Mouse (Mus musculus): ENCODE results near the gene Ftl1. TPM values are rescaled to one million over a fixed set of nuclear protein-coding genes. Genes with fewer than 3 reads are reported as not detected.

The Ftl1 gene
- polyA plus RNA-seq, 2 experiments = 1,503 to 4,726 TPM

DNA sequence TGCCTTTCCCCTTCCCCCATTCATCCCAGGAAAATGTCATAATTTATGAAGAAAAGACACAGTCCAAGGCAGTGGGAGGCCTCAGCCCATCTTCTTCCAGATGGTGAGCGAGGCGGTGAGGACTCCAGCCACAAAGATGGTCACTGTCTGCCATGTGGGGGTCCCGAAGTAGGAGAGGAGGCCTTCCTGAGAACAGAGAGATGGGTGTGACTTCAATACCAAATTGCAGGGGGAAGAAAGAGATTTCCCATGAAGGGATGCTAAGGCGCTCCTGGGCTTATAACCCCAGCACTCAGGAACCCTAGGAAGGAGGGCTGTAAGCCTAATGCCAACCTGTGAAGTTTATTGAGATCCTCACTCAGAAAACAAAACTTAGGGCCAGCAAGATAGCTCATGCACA lies 2.1 kb upstream of the Ftl1 start:
- Histone ChIP-seq H3K9me3 (ENCODE audit: control insufficient read depth, low read length) (no peaks in the 10 kb centered on the region), H3K27me3 (ENCODE audit: control insufficient read depth, insufficient read depth, low read length) (no peaks in the 10 kb centered on the region), H3K4me2 (replicated peaks; ENCODE audit: low read depth, low read length, severe bottlenecking) (no peak overlapping the region), H3K9ac (ENCODE audit: low read depth, low read length, severe bottlenecking) (no peak overlapping the region), H3K4me1 (ENCODE audit: control insufficient read depth, insufficient read depth, low read length) (peaks cover 35% of the 10 kb centered on the region), H3K36me3 (ENCODE audit: control insufficient read depth, insufficient read depth, low read length) (peaks cover 56% of the 10 kb centered on the region), H3K4me3 (replicated peaks; ENCODE audit: low read length) (no peak overlapping the region), H3K27ac (replicated peaks; ENCODE audit: low read depth, low read length) (0 out of 2 replicates have a peak overlapping the region, but pooled peaks have one; percentile 88)
- DNase-seq (ENCODE audit: low spot score) (no peak), ATAC-seq (ENCODE audit: low FRiP score, low read depth) (no peak)
- WGBS = 93% methylated on average over 4 of the region's 4 CpGs
- no peak for TF ChIP-seq POLR2A (IDR thresholded peaks at IDR 0.05; ENCODE audit: borderline replicate concordance, extremely low read depth, insufficient read depth, insufficient read length)

DNA sequence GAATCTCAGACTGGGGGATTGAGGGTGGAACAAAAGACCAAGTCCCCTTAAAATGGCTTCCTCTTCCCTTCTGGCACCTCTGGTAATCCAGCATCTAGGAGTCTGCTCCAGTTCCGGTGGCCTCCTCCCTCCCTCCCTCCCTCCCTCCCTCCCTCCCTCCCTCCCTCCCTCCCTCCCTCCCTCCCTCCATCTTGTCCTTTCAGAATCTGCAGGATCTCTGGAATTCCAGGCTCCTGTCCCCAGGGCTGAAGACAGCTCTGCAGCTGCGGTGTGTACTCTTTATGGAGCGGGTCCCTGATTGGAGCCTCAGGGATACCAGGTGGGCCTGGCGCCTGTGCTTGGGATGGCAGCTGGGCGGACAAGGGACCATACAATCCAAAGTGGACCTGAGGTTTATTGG lies 1.6 kb upstream of the Ftl1 start:
- peaks cover 39% of the 10 kb centered on the region for H3K4me1 ChIP-seq (ENCODE audit: control insufficient read depth, insufficient read depth, low read length)
- H3K9me3 ChIP-seq (ENCODE audit: control insufficient read depth, low read length) = no peaks in the 10 kb centered on the region
- H3K36me3 ChIP-seq (ENCODE audit: control insufficient read depth, insufficient read depth, low read length) = peaks cover 59% of the 10 kb centered on the region
- peak overlapping the region; percentile 88 for H3K27ac ChIP-seq (replicated peaks; ENCODE audit: low read depth, low read length)
- H3K9ac ChIP-seq (ENCODE audit: low read depth, low read length, severe bottlenecking) = no peak overlapping the region
- TF ChIP-seq POLR2A (IDR thresholded peaks at IDR 0.05; ENCODE audit: borderline replicate concordance, extremely low read depth, insufficient read depth, insufficient read length) = no peak
- H3K4me3 ChIP-seq (replicated peaks; ENCODE audit: low read length) = no peak overlapping the region
- 52% methylated on average over 4 of the region's 5 CpGs for WGBS
- no peaks in the 10 kb centered on the region for H3K27me3 ChIP-seq (ENCODE audit: control insufficient read depth, insufficient read depth, low read length)
- ATAC-seq (ENCODE audit: low FRiP score, low read depth) = no peak
- no peak overlapping the region for H3K4me2 ChIP-seq (replicated peaks; ENCODE audit: low read depth, low read length, severe bottlenecking)
- no peak for DNase-seq (ENCODE audit: low spot score)

DNA sequence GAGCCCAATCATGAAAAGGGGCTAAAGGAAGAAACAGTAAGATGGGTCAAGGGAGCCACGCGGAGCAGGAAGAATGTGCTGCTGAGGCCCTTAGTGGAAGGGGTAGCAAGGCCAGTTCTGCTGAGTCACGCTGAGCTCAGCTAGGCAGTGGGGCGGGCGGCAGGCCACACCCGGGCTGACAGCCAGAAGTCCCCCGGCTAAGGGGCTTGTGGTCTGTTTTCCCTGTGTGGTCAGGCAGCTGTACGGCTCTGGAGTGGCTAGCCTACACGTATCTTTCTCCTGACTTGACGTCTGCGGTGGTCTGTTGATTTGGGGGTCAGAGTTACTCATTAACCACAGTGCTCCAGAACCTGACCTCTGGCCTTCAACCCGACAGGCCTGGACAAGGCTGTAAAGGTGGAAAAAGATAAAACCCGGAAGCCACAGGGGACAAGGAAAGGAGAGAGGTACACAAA lies 1.2 kb upstream of the Ftl1 start:
- Histone ChIP-seq H3K9ac (ENCODE audit: low read depth, low read length, severe bottlenecking) (no peak overlapping the region), H3K27ac (replicated peaks; ENCODE audit: low read depth, low read length) (peak overlapping the region; percentile 88), H3K4me1 (ENCODE audit: control insufficient read depth, insufficient read depth, low read length) (peaks cover 36% of the 10 kb centered on the region), H3K27me3 (ENCODE audit: control insufficient read depth, insufficient read depth, low read length) (no peaks in the 10 kb centered on the region), H3K9me3 (ENCODE audit: control insufficient read depth, low read length) (no peaks in the 10 kb centered on the region), H3K4me2 (replicated peaks; ENCODE audit: low read depth, low read length, severe bottlenecking) (peak overlapping the region; percentile 69), H3K4me3 (replicated peaks; ENCODE audit: low read length) (peak overlapping the region; percentile 73; the same call in 1 of the 2 replicates), H3K36me3 (ENCODE audit: control insufficient read depth, insufficient read depth, low read length) (peaks cover 63% of the 10 kb centered on the region)
- ATAC-seq (ENCODE audit: low FRiP score, low read depth) (peak; percentile 17; the same call in 1 of the 2 replicates), DNase-seq (ENCODE audit: low spot score) (peak; percentile 86)
- no peak for TF ChIP-seq POLR2A (IDR thresholded peaks at IDR 0.05; ENCODE audit: borderline replicate concordance, extremely low read depth, insufficient read depth, insufficient read length)
- WGBS = 11% methylated on average over 13 of the region's 13 CpGs

DNA sequence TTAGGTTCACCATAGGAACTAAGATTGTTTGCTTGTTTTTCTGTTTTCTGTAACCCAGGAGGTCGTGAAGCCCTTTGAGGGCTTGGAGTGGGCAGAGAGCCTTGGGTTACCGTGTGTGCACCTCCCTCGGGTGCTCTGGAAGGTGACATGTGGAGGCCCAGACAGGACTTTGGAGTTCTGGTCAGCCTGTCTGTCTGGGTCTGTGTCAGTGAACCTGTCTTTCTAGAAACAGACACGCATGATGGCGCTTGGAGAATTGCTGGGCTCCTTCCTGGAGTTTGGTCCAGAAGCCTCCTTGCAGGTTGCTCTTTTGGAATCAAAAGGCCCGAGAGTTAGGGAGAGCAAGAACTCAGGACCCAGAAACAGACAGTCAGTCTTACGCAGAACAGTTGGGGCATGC lies 693 bp upstream of the Ftl1 start:
- H3K27me3 ChIP-seq (ENCODE audit: control insufficient read depth, insufficient read depth, low read length) = no peaks in the 10 kb centered on the region
- TF ChIP-seq POLR2A (IDR thresholded peaks at IDR 0.05; ENCODE audit: borderline replicate concordance, extremely low read depth, insufficient read depth, insufficient read length) = no peak
- H3K4me3 ChIP-seq (replicated peaks; ENCODE audit: low read length) = peak overlapping the region; percentile 73
- H3K9ac ChIP-seq (ENCODE audit: low read depth, low read length, severe bottlenecking) = peak overlapping the region; percentile 43
- peaks cover 32% of the 10 kb centered on the region for H3K4me1 ChIP-seq (ENCODE audit: control insufficient read depth, insufficient read depth, low read length)
- H3K9me3 ChIP-seq (ENCODE audit: control insufficient read depth, low read length) = no peaks in the 10 kb centered on the region
- ATAC-seq (ENCODE audit: low FRiP score, low read depth) = no peak
- H3K27ac ChIP-seq (replicated peaks; ENCODE audit: low read depth, low read length) = peak overlapping the region; percentile 88
- peaks cover 66% of the 10 kb centered on the region for H3K36me3 ChIP-seq (ENCODE audit: control insufficient read depth, insufficient read depth, low read length)
- peak overlapping the region; percentile 69 for H3K4me2 ChIP-seq (replicated peaks; ENCODE audit: low read depth, low read length, severe bottlenecking)
- DNase-seq (ENCODE audit: low spot score) = no peak
- 73% methylated on average over 7 of the region's 7 CpGs for WGBS

DNA sequence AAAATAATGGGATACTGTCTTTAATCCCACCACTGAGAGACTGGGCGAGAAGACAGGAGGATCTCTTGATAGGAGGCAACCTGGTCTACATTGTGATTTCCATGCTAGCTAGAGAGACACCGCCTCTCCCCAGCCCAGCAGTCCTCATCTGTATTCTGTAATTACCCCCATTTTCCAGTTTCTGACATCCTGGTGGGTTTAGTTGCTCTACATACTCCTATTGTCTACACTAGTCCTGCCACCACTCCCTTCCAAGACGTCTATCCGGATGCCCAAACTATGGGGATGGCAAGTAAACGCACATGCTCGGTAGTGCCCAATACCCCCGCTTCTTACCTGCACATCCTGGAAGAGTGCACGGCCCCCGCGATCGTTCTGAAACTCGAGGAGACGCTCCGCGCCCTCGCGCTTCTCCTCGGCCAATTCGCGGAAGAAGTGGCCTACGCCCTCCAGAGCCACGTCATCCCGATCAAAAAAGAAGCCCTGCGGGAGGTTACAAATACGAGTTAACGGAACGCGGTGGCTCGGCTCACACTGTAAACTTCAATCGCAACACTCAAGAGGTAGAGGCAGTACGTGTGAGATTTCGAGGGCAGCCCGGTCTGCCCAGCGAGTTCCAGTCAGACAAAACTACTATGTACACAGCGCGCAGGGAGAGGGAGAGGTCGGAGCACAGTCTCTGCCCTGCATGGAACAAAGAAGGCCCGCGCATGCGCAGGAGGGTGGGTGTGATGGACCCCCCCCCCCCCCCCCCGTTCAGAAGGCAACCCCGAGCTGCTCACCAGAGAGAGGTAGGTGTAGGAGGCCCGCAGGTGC lies 728 bp downstream of the Ftl1 start:
- no peaks in the 10 kb centered on the region for H3K9me3 ChIP-seq (ENCODE audit: control insufficient read depth, low read length)
- H3K36me3 ChIP-seq (ENCODE audit: control insufficient read depth, insufficient read depth, low read length) = peaks cover 70% of the 10 kb centered on the region
- peaks cover 32% of the 10 kb centered on the region for H3K4me1 ChIP-seq (ENCODE audit: control insufficient read depth, insufficient read depth, low read length)
- peak; percentile 85 for DNase-seq (ENCODE audit: low spot score)
- H3K27me3 ChIP-seq (ENCODE audit: control insufficient read depth, insufficient read depth, low read length) = no peaks in the 10 kb centered on the region
- H3K4me3 ChIP-seq (replicated peaks; ENCODE audit: low read length) = peak overlapping the region; percentile 73
- under 1% methylated on average over 37 of the region's 43 CpGs for WGBS
- H3K27ac ChIP-seq (replicated peaks; ENCODE audit: low read depth, low read length) = peak overlapping the region; percentile 88
- peak; percentile 66 for ATAC-seq (ENCODE audit: low FRiP score, low read depth)
- peak overlapping the region; percentile 83 for H3K4me2 ChIP-seq (replicated peaks; ENCODE audit: low read depth, low read length, severe bottlenecking)
- TF ChIP-seq POLR2A (IDR thresholded peaks at IDR 0.05; ENCODE audit: borderline replicate concordance, extremely low read depth, insufficient read depth, insufficient read length) = no peak
- peak overlapping the region; percentile 67 for H3K9ac ChIP-seq (ENCODE audit: low read depth, low read length, severe bottlenecking)
